Mouse (Mus musculus) olfactory bulb, adult 2 months (tissue): ENCODE results near the gene Itgb3bp.

Experiments used
- CTCF ChIP-seq: fragments of 200-500 bp; IDR thresholded peaks from 2 replicates; pipeline ENCODE4 v1.5.1; 2012; ENCODE audit warnings: low read depth, mild to moderate bottlenecking, low read length, moderate library complexity; ENCODE audit not compliant: insufficient read depth
- POLR2A ChIP-seq: fragments of 200-500 bp; IDR thresholded peaks from 2 replicates; pipeline ENCODE4 v1.6.1; 2012; ENCODE audit warnings: mild to moderate bottlenecking, low read depth, low read length, moderate library complexity; ENCODE audit not compliant: insufficient read depth

GRCm38 (mm10) chr4:99934859-99935258, 5.2 kb upstream of the Itgb3bp start:
- no peak for TF ChIP-seq CTCF
- TF ChIP-seq POLR2A = no peak
